Mouse (Mus musculus) kidney, postnatal 36 days (tissue): Measurements from ENCODE around the gene Npat.

ENCODE experiments used
- DNase-seq, 2 experiments: peaks; one replicate each; pipeline ENCODE4 v3.0.0; 2021 to 2022; ENCODE audit warnings: mixed read lengths in 2 of 2

Gene Npat

DNA sequence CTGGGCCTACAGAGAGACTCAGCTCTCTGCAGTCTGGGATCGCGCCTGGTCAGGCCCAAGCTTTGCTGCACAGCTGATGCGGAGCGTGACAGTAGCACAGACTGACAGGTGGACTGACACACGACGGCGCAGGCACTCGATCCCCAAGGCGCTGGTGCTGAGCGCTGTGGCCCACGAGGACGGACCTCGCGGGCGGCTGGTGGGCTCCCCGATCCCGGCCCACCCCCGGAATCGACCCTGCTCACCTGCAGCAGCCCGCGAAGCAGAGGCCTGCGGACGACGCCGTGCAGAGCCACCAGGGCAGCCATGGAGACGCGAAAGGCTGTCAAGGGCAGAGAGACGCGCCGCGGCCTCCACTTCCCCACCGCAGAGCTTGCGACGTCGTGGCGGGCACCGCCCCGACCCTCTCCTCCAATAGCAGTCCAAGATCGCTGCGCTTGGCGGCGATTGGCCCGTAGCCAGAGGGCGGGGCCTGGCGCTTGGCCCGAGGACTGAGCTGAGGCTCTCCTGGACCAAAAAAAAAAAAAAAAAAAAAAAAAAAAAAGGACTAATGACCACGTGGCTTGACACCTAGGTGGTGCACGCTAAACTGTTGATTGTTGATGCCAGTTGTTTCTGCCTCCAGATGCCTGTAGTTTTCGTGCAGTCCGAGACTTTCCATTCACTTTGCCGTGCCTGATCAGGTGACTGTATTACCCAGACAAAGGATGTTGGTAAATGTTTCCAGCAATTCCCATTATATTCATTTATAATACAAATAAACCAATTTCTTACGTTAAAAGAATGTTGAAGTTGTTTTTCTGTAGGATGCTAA is 73.3 kb downstream of the Npat start, which contains the start of gene Acat1:
Acat1 (minus strand) TSS at position 415 of the 814 bp plus-strand sequence.
- peak; percentile 98 to 99 for DNase-seq

DNA sequence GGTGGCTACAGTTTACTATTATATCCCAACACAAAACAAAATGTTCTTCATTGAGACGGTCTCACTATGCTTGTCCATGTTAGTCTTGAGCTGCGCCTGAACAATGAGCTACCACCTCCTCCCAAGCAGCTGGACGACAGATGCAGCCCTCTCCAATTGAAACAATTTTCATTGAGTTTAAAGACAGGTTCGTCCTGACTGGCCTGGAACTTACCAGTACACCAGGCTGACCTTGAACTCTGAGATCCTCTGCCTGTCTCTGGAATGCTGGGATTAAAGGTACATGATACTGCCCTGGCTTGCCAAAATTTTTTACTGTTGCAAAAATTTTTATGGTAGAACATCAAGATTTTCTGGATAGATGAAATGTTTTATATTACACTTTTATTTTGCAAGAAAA is 77.4 kb downstream of the Npat start:
- DNase-seq: no peak

DNA sequence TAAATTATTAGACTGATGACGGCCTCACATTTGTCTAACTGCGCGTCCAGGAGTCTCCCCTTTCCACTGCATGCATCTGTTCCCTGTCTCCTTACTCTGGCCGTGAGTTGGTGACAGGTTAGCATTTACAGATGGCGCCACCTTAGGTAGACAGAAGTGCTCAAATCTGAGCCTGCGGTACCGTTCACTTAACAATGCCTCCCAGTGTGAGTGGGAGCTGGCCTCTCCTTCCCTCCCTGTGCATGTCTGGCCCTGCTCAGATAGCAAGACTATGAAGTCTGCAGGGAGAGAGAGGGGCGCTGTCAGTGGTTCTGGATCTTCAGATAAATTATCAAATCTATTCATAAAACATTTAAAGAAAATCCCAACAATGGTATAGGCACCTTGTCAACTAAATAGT is 78.4 kb downstream of the Npat start:
- DNase-seq: no peak
